Mouse (Mus musculus) ES-E14 (cell line): Measurements from ENCODE around the gene Tyrobp. TPM values are rescaled to one million over a fixed set of nuclear protein-coding genes. Genes with fewer than 3 reads are reported as not detected.

Experiments used
- DNase-seq: peaks from one replicate; pipeline ENCODE4 v3.0.0-alpha.2; 2013; ENCODE audit warnings: low read depth, low spot score
- H3K27ac ChIP-seq: 2 replicates; pipeline ENCODE4 v1.5.1; 2012; ENCODE audit warnings: low read depth, mild to moderate bottlenecking, low read length, moderate library complexity, mixed read lengths; ENCODE audit not compliant: poor library complexity, insufficient read depth, severe bottlenecking
- H3K36me3 ChIP-seq: 2 replicates; pipeline ENCODE4 v1.6.1; 2012; ENCODE audit warnings: mild to moderate bottlenecking, low read length, moderate library complexity, mixed read lengths; ENCODE audit not compliant: control insufficient read depth, poor library complexity, insufficient read depth, severe bottlenecking
- H3K4me1 ChIP-seq, 2 experiments: fragments of 150-350 bp in 1 of 2; sonication (generic) in 1 of 2; 2 replicates each; pipeline ENCODE4 v1.6.1; 2012; ENCODE audit warnings: low read length in 2 of 2, mild to moderate bottlenecking in 1 of 2, mixed read lengths in 1 of 2; ENCODE audit not compliant: control insufficient read depth in 2 of 2, insufficient read depth in 2 of 2, poor library complexity in 1 of 2
- H3K4me3 ChIP-seq, 2 experiments: fragments of 150-350 bp in 1 of 2; sonication (generic) in 1 of 2; 2 replicates each; pipeline ENCODE4 v1.5.1; 2012; ENCODE audit warnings: low read length in 2 of 2, low read depth in 1 of 2, mild to moderate bottlenecking in 1 of 2, mixed read lengths in 1 of 2; ENCODE audit not compliant: insufficient read depth in 1 of 2, poor library complexity in 1 of 2, severe bottlenecking in 1 of 2
- H3K9ac ChIP-seq: 2 replicates; pipeline ENCODE4 v1.6.1; 2012; ENCODE audit warnings: low read depth, mild to moderate bottlenecking, low read length, mixed read lengths; ENCODE audit not compliant: poor library complexity, insufficient read depth, severe bottlenecking
- H3K9me3 ChIP-seq: fragments of 150-350 bp; sonication (generic); 2 replicates; pipeline ENCODE4 v1.6.1; 2012; ENCODE audit warnings: low read depth, mild to moderate bottlenecking, low read length; ENCODE audit not compliant: control insufficient read depth, insufficient read depth
- CHD2 ChIP-seq: IDR thresholded peaks from 2 replicates; pipeline ENCODE4 v1.6.1; 2014; ENCODE audit warnings: mild to moderate bottlenecking, low read depth, low read length, inconsistent platforms
- HCFC1 ChIP-seq: IDR thresholded peaks from 2 replicates; pipeline ENCODE4 v1.6.1; 2012; ENCODE audit warnings: low read length, inconsistent platforms, borderline replicate concordance; ENCODE audit not compliant: insufficient read depth
- MAFK ChIP-seq: IDR thresholded peaks from 2 replicates; pipeline ENCODE4 v1.6.1; 2014; ENCODE audit warnings: mild to moderate bottlenecking, low read depth, low read length, inconsistent platforms; ENCODE audit not compliant: insufficient read depth
- ZC3H11A ChIP-seq: IDR thresholded peaks from 2 replicates; pipeline ENCODE4 v1.6.1; 2012; ENCODE audit warnings: low read depth, mild to moderate bottlenecking, inconsistent platforms, low read length, borderline replicate concordance
- ZNF384 ChIP-seq: IDR thresholded peaks from 2 replicates; pipeline ENCODE4 v1.6.1; 2012; ENCODE audit warnings: low read depth, low read length, inconsistent platforms
- in situ Hi-C, 2 experiments: fragments of 600-800 bp; cut with MboI; formaldehyde crosslinking; loops; one replicate each; pipeline ENCODE4 v1.15.1; 2025; ENCODE audit warnings: low sequenced_read_pairs in 2 of 2, inconsistent platforms in 1 of 2; ENCODE audit not compliant: unreplicated experiment in 2 of 2
- total RNA-seq: library from RNA; depleted of rRNA; stranded (reverse); fragments of 300-350 nt; gene quantifications from 2 replicates; pipeline ENCODE4 v1.2.3, GENCODE M21; 2012

Gene Tyrobp
- total RNA-seq, 1 experiment = not detected

GRCm38 (mm10) chr7:30421175-30421889 lies 7.8 kb downstream of the Tyrobp start, which contains the start of gene Nfkbid:
Gene Nfkbid, plus strand, starts transcription at chr7:30421732.
- Histone ChIP-seq H3K9ac (peak within 1 kb of the TSS; percentile 74), H3K9me3 (no peaks in the 10 kb centered on the region), H3K27ac (peak within 1 kb of the TSS; percentile 11; the same call in 1 of the 2 replicates), H3K36me3 (peaks cover 23% of the 10 kb centered on the region), H3K4me1 (peaks cover 0 to 4% of the 10 kb centered on the region in 2 experiments; a peak in 1 of 4 replicates), H3K4me3 (peak within 1 kb of the TSS; percentile 79 to 86)
- TF ChIP-seq ZNF384 (no peak), MAFK (no peak), HCFC1 (no peak), CHD2 (no peak), ZC3H11A (no peak)
- in situ Hi-C loops = no loop called here
- DNase-seq = peak; percentile 70

DNA sequence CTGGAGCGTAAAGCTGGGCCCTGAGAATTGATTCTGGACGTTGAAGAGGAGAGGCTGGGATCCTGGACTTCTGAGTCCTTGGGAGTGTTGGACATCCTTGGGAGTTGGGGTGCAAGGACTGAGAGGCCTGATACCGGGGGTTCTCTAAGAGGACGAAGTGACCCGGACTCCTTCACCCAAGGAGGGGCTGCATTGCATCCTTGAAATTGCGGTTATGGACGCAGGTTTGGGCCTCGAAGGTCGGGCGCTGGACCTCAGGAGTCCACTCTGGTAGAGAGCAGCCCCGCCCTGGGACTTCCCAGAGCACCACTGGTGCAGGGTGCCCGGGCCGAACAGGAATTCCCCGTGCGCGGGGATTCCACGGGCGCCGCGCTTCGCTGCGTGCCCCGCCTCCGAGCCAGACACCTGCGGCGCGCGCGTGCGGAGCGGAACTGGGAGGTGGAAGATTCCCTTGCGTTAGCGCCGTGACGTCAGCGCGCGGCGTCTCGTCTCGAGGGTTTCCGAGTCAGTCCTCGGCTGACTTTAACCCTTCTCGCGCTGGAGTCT lies 8.4 kb downstream of the Tyrobp start:
- in situ Hi-C loops = no loop called here
- Histone ChIP-seq H3K36me3 (peaks cover 27% of the 10 kb centered on the region), H3K9me3 (no peaks in the 10 kb centered on the region), H3K4me3 (peak overlapping the region; percentile 79 to 86), H3K27ac (peak overlapping the region; percentile 11; the same call in 1 of the 2 replicates), H3K9ac (peak overlapping the region; percentile 74), H3K4me1 (peaks cover 0 to 4% of the 10 kb centered on the region in 2 experiments; a peak in 1 of 4 replicates)
- DNase-seq = peak; percentile 86
- TF ChIP-seq ZNF384 (no peak), HCFC1 (no peak), ZC3H11A (no peak), CHD2 (no peak), MAFK (no peak)

DNA sequence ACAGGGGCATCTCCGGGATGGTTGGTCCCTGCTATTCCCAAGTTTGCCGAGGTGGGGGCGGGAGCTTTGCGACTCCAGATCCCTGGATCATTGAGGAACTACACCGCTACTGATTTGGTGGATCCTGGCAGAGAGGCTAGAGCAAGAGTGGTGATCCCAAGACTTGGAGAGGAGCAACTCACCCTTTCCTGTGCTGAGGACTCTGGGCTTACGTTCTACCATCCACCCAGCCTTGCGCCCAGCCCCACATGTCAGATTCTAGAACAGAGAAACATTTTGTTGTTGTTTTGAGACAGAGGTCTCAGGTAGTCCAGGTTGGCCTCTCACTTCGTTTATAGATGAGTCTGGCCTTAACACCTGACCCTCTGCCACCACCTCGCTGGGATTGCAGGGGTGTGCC lies 9.0 kb downstream of the Tyrobp start:
- Histone ChIP-seq H3K36me3 (peaks cover 32% of the 10 kb centered on the region), H3K9ac (peak overlapping the region; percentile 74), H3K4me3 (peak overlapping the region; percentile 79 to 86), H3K4me1 (peaks cover 0 to 4% of the 10 kb centered on the region in 2 experiments; a peak in 1 of 4 replicates), H3K27ac (no peak overlapping the region), H3K9me3 (no peaks in the 10 kb centered on the region)
- in situ Hi-C loops = no loop called here
- TF ChIP-seq ZNF384 (no peak), HCFC1 (no peak), MAFK (no peak), CHD2 (no peak), ZC3H11A (no peak)
- no peak for DNase-seq

GRCm38 (mm10) chr7:30423071-30423641 lies 9.6 kb downstream of the Tyrobp start:
- no peak for DNase-seq
- in situ Hi-C loops = no loop called here
- peak overlapping the region; percentile 79 to 86 for H3K4me3 ChIP-seq
- no peak overlapping the region for H3K27ac ChIP-seq
- no peaks in the 10 kb centered on the region for H3K9me3 ChIP-seq
- peaks cover 0 to 1% of the 10 kb centered on the region in 2 experiments; a peak in 1 of 4 replicates for H3K4me1 ChIP-seq
- H3K9ac ChIP-seq = peak overlapping the region; percentile 74
- TF ChIP-seq HCFC1 (peak; percentile 84), MAFK (no peak), CHD2 (no peak)
- H3K36me3 ChIP-seq = peaks cover 38% of the 10 kb centered on the region
